ENCODE assay signal across 18 mouse cellular contexts in genomic region chr11:113638680-113639079, GRCm38 (mm10). TPM values are rescaled to one million over a fixed set of nuclear protein-coding genes. Genes with fewer than 3 reads are reported as not detected.
"Had no signal": no experiment of that assay in that cellular context is flagged by ENCODE, and none has a peak within 500 bp of the region (broad histone marks: within the 10 kb centered on the region; RNA-seq: fewer than 3 reads in every experiment).

No protein-coding gene starts in this region.

- ATAC-seq: midbrain, embryonic 13.5 days; midbrain, embryonic 15.5 days had no signal

- H3K4me2 ChIP-seq: lung, embryonic 14.5 days; midbrain, embryonic 11.5 days; midbrain, embryonic 13.5 days; midbrain, embryonic 15.5 days; neural tube, embryonic 13.5 days; neural tube, embryonic 15.5 days; stomach, embryonic 15.5 days had no signal

- DNase-seq: lung, adult 18-20 months; lung, embryonic 14.5 days; lung, postnatal 14 days; lung, postnatal 36 days; right cerebral cortex, postnatal 14 days; thymus, adult 2 months; thymus, postnatal 25 days; thymus, postnatal 4 days had no signal

- H3K9me3 ChIP-seq: midbrain, embryonic 15.5 days; neural tube, embryonic 13.5 days; neural tube, embryonic 15.5 days; stomach, embryonic 15.5 days had no signal

- H3K27ac ChIP-seq: macrophage; midbrain, embryonic 13.5 days; midbrain, embryonic 15.5 days; neural tube, embryonic 13.5 days; neural tube, embryonic 15.5 days; stomach, embryonic 15.5 days; stomach, postnatal 0 days had no signal

- H3K27me3 ChIP-seq: midbrain, embryonic 13.5 days; midbrain, embryonic 15.5 days; neural tube, embryonic 13.5 days; neural tube, embryonic 15.5 days; stomach, embryonic 15.5 days had no signal

- H3K9ac ChIP-seq: lung, embryonic 14.5 days; midbrain, embryonic 13.5 days; midbrain, embryonic 15.5 days; neural tube, embryonic 13.5 days; neural tube, embryonic 15.5 days; stomach, embryonic 15.5 days had no signal

- H3K4me3 ChIP-seq: megakaryocyte, embryonic 14.5 days; midbrain, embryonic 13.5 days; midbrain, embryonic 15.5 days; myocyte; neural tube, embryonic 13.5 days; neural tube, embryonic 15.5 days; stomach, embryonic 15.5 days had no signal

- H3K36me3 ChIP-seq: midbrain, embryonic 15.5 days; neural tube, embryonic 13.5 days; neural tube, embryonic 15.5 days; stomach, embryonic 15.5 days had no signal

- H3K4me1 ChIP-seq: midbrain, embryonic 13.5 days; midbrain, embryonic 15.5 days; neural tube, embryonic 13.5 days; neural tube, embryonic 15.5 days; stomach, embryonic 15.5 days had no signal

RNA-seq across cellular contexts. Expression of gene Sstr2, which starts 19.5 kb away (rescaled TPM):
- polyA plus RNA-seq: macrophage had no signal
